Mouse (Mus musculus) liver, embryonic 16.5 days (tissue): ENCODE data around the gene Lax1. TPM values are rescaled to one million over a fixed set of nuclear protein-coding genes. Genes with fewer than 3 reads are reported as not detected.

ENCODE experiments used
- ATAC-seq: fragments of 200-750 bp; cut with Nextera tagmentation; 2 replicates; pipeline ENCODE4 v1.8.0; 2017; ENCODE audit warnings: low read depth, mild to moderate bottlenecking, moderate number of reproducible peaks, moderate library complexity
- H3K27ac ChIP-seq: fragments of 300-500 bp; sonication (generic); 2 replicates; pipeline ENCODE4 v1.5.1; 2014; ENCODE audit warnings: mild to moderate bottlenecking, low read length
- H3K27me3 ChIP-seq: fragments of 300-500 bp; sonication (generic); 2 replicates; pipeline ENCODE4 v1.6.1; 2014; ENCODE audit warnings: low read depth, low read length, mixed read lengths; ENCODE audit not compliant: control insufficient read depth, insufficient read depth
- H3K36me3 ChIP-seq: fragments of 300-500 bp; sonication (generic); 2 replicates; pipeline ENCODE4 v1.6.1; 2014; ENCODE audit warnings: mild to moderate bottlenecking; ENCODE audit not compliant: control insufficient read depth, insufficient read depth
- H3K4me1 ChIP-seq: fragments of 300-500 bp; sonication (generic); 2 replicates; pipeline ENCODE4 v1.6.1; 2014; ENCODE audit warnings: low read depth, low read length, mixed read lengths; ENCODE audit not compliant: control insufficient read depth
- H3K4me2 ChIP-seq: fragments of 300-500 bp; sonication (generic); 2 replicates; pipeline ENCODE4 v1.6.1; 2014; ENCODE audit warnings: low read depth, low read length, mixed read lengths
- H3K4me3 ChIP-seq: fragments of 300-500 bp; sonication (generic); 2 replicates; pipeline ENCODE4 v1.5.1; 2014; ENCODE audit warnings: low read depth, mild to moderate bottlenecking, low read length
- H3K9ac ChIP-seq: fragments of 300-500 bp; sonication (generic); 2 replicates; pipeline ENCODE4 v1.6.1; 2014; ENCODE audit warnings: low read depth, low read length
- H3K9me3 ChIP-seq: fragments of 300-500 bp; sonication (generic); replicated peaks from 2 replicates; pipeline ENCODE4 v1.6.1; 2016; ENCODE audit warnings: low read length; ENCODE audit not compliant: control insufficient read depth
- WGBS: fragments of 180-500 bp; shearing (Covaris S2); extraction: QIAGEN DNeasy Blood & Tissue Kit; methylation state at CpG from one replicate; pipeline ENCODE4 v1.1.7; 2014; ENCODE audit not compliant: insufficient replicate concordance; 5-methylcytosine and 5-hydroxymethylcytosine counted together
- polyA plus RNA-seq: library from polyadenylated mRNA; unstranded; fragments of >200 nt; fragmentation: Nextera tagmentation; extraction: Ambion mirVana; gene quantifications from 2 replicates; pipeline ENCODE4 v1.2.1, GENCODE M21; 2015

Gene Lax1
- 0.51 and 0.78 TPM in 2 replicates for polyA plus RNA-seq

- 11% methylated on average over 6 of the region's 6 CpGs for WGBS
- peaks cover 4% of the 10 kb centered on the region for H3K4me1 ChIP-seq
- H3K9ac ChIP-seq = no peak within 1 kb of the TSS
- no peak within 1 kb of the TSS for H3K4me3 ChIP-seq
- no peaks in the 10 kb centered on the region for H3K36me3 ChIP-seq
- no peak for ATAC-seq
- no peaks in the 10 kb centered on the region for H3K27me3 ChIP-seq
- H3K9me3 ChIP-seq = no peaks in the 10 kb centered on the region
- no peak within 1 kb of the TSS for H3K4me2 ChIP-seq
- no peak within 1 kb of the TSS for H3K27ac ChIP-seq
Observed at GRCm38 (mm10) chr1:133689897-133690296, at the start of gene Lax1. Gene Lax1, minus strand, starts transcription at chr1:133690108.

GRCm38 (mm10) chr1:133736664-133737063, 46.8 kb upstream of the Lax1 start:
- H3K27ac ChIP-seq = no peak overlapping the region
- H3K27me3 ChIP-seq = no peaks in the 10 kb centered on the region
- H3K4me2 ChIP-seq = no peak overlapping the region
- no peak for ATAC-seq
- no peaks in the 10 kb centered on the region; the same call in 1 of the 2 replicates for H3K4me1 ChIP-seq
- peaks cover 86% of the 10 kb centered on the region for H3K36me3 ChIP-seq
- no peak overlapping the region for H3K4me3 ChIP-seq
- H3K9ac ChIP-seq = no peak overlapping the region
- WGBS = 64% methylated on average over 7 of the region's 7 CpGs
- H3K9me3 ChIP-seq = no peaks in the 10 kb centered on the region

- peak; percentile 67 for ATAC-seq
- Histone ChIP-seq H3K27ac (no peak overlapping the region), H3K4me2 (no peak overlapping the region), H3K4me3 (no peak overlapping the region), H3K9me3 (no peaks in the 10 kb centered on the region), H3K9ac (no peak overlapping the region), H3K36me3 (peaks cover 87% of the 10 kb centered on the region), H3K4me1 (no peaks in the 10 kb centered on the region; the same call in 1 of the 2 replicates), H3K27me3 (no peaks in the 10 kb centered on the region)
- WGBS = 44% methylated on average over 17 of the region's 17 CpGs
Observed at GRCm38 (mm10) chr1:133735995-133736652, 46.2 kb upstream of the Lax1 start.

- H3K27me3 ChIP-seq = no peaks in the 10 kb centered on the region
- 86% methylated on average over 11 of the region's 11 CpGs for whole genome bisulfite sequencing
- H3K4me3 ChIP-seq = no peak overlapping the region
- no peak for ATAC-seq
- H3K27ac ChIP-seq = no peak overlapping the region
- no peak overlapping the region for H3K4me2 ChIP-seq
- H3K9me3 ChIP-seq = no peaks in the 10 kb centered on the region
- peaks cover 4% of the 10 kb centered on the region; the same call in 1 of the 2 replicates for H3K4me1 ChIP-seq
- no peak overlapping the region for H3K9ac ChIP-seq
- H3K36me3 ChIP-seq = peaks cover 92% of the 10 kb centered on the region
Observed at GRCm38 (mm10) chr1:133732814-133733213, 42.9 kb upstream of the Lax1 start.

GRCm38 (mm10) chr1:133728339-133728738, 38.4 kb upstream of the Lax1 start:
- Histone ChIP-seq H3K27me3 (no peaks in the 10 kb centered on the region), H3K36me3 (peaks cover 82% of the 10 kb centered on the region), H3K9me3 (no peaks in the 10 kb centered on the region), H3K4me3 (no peak overlapping the region), H3K4me1 (peaks cover 4% of the 10 kb centered on the region; the same call in 1 of the 2 replicates), H3K27ac (no peak overlapping the region), H3K9ac (no peak overlapping the region), H3K4me2 (no peak overlapping the region)
- ATAC-seq = no peak
- WGBS = 48% methylated on average over 7 of the region's 7 CpGs

GRCm38 (mm10) chr1:133720342-133720741, 30.4 kb upstream of the Lax1 start:
- H3K27me3 ChIP-seq = no peaks in the 10 kb centered on the region
- WGBS = 89% methylated on average over 7 of the region's 7 CpGs
- no peak overlapping the region for H3K9ac ChIP-seq
- peaks cover 60% of the 10 kb centered on the region for H3K36me3 ChIP-seq
- no peaks in the 10 kb centered on the region for H3K4me1 ChIP-seq
- ATAC-seq = no peak
- H3K27ac ChIP-seq = no peak overlapping the region
- H3K4me3 ChIP-seq = no peak overlapping the region
- H3K4me2 ChIP-seq = no peak overlapping the region
- H3K9me3 ChIP-seq = no peaks in the 10 kb centered on the region

GRCm38 (mm10) chr1:133718786-133719185, 28.9 kb upstream of the Lax1 start:
- Histone ChIP-seq H3K36me3 (peaks cover 61% of the 10 kb centered on the region), H3K4me2 (no peak overlapping the region), H3K9ac (no peak overlapping the region), H3K9me3 (no peaks in the 10 kb centered on the region), H3K4me1 (no peaks in the 10 kb centered on the region), H3K27ac (no peak overlapping the region), H3K4me3 (no peak overlapping the region), H3K27me3 (no peaks in the 10 kb centered on the region)
- WGBS = 92% methylated on average over 8 of the region's 8 CpGs
- ATAC-seq = no peak

GRCm38 (mm10) chr1:133718296-133718695, 28.4 kb upstream of the Lax1 start:
- H3K4me1 ChIP-seq = no peaks in the 10 kb centered on the region; the same call in 1 of the 2 replicates
- WGBS = 90% methylated on average over 3 of the region's 3 CpGs
- no peaks in the 10 kb centered on the region for H3K9me3 ChIP-seq
- no peak overlapping the region for H3K9ac ChIP-seq
- H3K27me3 ChIP-seq = no peaks in the 10 kb centered on the region
- H3K4me3 ChIP-seq = no peak overlapping the region
- ATAC-seq = no peak
- peaks cover 64% of the 10 kb centered on the region for H3K36me3 ChIP-seq
- no peak overlapping the region for H3K4me2 ChIP-seq
- no peak overlapping the region for H3K27ac ChIP-seq

- no peak overlapping the region for H3K4me2 ChIP-seq
- no peaks in the 10 kb centered on the region for H3K9me3 ChIP-seq
- H3K27me3 ChIP-seq = no peaks in the 10 kb centered on the region
- no peak overlapping the region for H3K27ac ChIP-seq
- H3K4me3 ChIP-seq = no peak overlapping the region
- peaks cover 78% of the 10 kb centered on the region for H3K36me3 ChIP-seq
- no peak overlapping the region for H3K9ac ChIP-seq
- no peak for ATAC-seq
- WGBS = 22% methylated on average over 7 of the region's 7 CpGs
- peaks cover 4% of the 10 kb centered on the region for H3K4me1 ChIP-seq
Observed at GRCm38 (mm10) chr1:133716464-133716863, 26.6 kb upstream of the Lax1 start.
